Mouse (Mus musculus) cerebellum, postnatal 10 days (tissue): ENCODE results near the gene Nat8f1.
"Not testable (repeated sequence)": the region's sequence is repeated elsewhere in the genome, so short reads cannot be mapped to it uniquely, and the experiment has no call there.

Experiments used
- DNase-seq, 2 experiments: peaks; one replicate each; pipeline ENCODE4 v3.0.0; 2021; ENCODE audit warnings: mixed read lengths in 2 of 2

The Nat8f1 gene

DNA sequence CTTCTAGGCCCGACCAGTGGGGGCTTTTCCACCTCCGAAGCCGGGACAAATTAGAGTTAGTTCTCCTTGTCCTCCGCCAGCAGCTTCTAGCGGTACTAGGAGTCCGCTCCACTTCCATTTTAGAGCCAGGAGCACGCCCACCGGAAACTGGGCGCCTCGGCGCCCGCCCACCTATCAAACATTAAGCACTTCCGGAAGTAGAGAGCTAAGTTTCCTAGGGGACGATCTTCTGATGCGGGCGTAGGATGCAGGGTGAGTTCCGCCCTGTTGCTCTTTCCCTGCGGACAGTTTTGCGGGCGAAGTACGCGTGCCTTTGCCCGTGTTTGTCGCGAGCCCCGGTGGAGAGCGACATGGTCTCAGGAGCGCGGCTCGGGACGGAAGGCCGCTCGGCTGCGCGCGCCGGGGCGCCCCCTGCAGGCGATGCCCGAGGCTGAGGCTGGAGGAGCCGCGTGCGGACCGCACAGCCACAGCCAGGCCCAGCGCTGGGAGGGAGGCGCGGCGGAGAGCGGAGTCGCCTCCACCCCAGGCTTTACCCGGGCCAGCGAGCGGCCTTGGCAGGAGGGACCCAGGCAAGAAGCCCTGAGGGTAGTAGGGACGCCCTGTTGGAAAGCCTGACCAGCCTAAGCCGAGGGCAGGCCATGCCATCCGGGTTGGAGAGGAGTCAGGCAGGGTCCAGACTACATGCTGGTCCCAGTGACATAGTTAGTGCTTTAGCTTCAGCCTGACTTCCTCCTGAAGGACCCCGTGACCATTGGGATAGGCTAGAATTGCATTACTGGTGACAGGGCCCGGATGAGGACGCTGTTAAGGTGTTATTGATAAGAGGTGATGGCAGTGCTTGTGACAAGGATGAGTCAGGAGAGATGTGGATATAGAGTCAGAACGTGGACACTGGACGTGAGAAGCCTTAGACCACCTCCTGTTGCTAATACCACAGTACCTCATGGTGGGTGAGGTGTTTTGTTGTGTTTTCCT, at the start of gene Nat8f1:
Gene Nat8f1 (minus strand): TSS at position 149 of the 975 bp plus-strand sequence.
- peak; percentile 88 to 91 for DNase-seq

DNA sequence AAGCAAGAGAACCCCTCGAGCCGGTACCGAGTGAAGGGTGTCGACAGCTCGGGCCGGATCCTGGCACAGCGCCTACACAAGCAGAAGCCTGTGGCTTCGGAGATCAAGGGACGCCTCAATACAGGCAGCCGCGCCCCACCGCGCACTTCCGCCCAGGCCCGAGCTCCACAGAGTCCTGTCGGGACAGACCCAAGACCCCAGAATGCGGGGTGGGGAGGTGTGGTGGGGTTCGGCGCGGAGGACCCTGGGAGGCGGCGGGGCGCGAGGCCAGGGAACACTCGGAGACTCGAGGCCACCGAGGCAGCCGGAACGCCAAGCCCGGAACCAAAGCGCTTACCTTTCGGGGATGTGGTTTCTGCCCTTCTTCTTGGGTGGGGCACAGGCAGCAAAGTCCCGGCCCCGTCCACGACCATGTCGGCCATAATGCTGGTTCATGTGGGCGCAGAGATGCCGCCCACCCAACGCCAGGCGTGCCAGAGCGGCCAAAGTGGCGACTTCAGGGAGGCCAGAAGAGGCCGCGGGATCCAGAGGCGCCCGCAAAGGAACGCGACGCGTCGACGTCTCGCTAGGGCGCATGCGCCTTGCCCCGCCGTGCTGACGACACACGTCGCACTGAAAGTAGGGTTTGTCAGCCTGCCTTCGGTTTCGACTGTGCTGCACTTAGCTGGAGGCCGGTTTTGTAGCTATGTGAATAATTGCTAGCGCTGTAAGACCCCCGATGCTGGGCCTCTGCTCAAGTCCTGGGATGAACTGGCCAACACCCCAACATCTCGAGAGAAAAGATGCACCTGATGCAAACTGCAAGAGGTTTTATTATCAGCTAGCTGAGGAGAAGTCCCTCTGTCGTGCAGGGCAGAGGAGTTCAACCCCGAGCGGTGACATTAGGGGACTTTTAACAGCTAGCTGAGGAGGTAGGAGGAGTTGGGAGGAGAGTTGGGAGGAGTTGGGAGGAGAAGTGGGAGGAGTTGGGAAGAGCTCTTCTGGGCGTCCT, 45.9 kb upstream of the Nat8f1 start, which contains the start of gene Dusp11:
Gene Dusp11 (minus strand): TSS at position 567 of the 991 bp plus-strand sequence.
- DNase-seq = peak; percentile 96 to 97

DNA sequence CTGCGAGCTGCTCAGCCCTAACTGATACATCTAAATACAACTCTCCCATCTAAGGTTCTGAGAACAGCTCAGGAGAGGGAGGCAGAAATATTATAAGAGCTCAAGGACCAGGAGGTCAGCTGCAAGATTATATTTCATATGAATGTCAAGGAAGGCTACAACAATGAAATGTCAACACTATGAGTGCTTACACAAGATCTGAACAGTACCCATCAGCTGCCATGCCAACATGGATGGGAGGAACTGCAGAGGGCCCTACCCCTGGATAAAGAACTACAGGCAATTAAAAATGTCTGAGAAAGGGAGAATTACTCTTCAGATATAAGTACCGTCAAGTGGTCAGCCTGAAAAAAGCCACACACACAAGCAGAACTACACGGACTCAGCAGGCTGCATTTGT, 42.1 kb upstream of the Nat8f1 start:
- no peak for DNase-seq

DNA sequence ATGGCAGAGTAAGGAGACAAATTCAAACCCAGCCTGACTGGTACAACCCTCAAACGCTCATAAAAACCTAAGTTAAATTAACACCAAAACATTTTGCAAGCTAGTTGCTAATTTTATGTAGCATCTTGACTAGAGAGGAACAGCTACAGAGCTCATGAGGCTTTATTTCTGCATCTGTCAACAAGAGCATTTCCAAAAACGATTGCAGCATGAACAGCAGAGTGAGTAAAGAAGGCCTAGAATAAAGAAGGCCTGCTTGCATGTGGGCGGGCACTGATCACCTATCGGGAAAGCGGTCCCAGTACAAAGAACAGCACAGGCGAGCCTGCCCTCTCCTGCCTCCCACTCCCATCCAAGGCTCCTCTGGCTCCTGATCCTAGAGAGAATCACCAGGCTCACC, 33.1 kb upstream of the Nat8f1 start:
- no peak for DNase-seq

DNA sequence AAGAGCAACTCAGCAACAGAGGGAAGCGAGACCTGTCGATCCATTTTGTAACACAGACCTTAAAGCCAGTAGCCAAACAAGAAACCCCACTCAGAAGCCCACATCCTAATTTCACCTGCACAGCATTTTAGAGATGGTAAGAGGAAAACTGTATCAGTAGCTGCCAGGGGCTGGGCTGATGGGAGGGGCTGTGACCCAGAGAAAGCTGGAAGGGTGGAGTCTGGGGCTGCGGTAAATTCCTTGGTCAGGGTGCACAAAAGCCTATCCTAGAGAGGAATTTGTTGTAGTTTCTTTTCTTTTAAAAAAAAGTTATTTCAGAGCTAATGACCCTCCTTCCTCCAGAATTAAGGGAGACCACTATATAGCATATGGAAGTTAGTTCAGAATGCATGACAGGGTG, 27.0 kb upstream of the Nat8f1 start:
- no peak for DNase-seq

DNA sequence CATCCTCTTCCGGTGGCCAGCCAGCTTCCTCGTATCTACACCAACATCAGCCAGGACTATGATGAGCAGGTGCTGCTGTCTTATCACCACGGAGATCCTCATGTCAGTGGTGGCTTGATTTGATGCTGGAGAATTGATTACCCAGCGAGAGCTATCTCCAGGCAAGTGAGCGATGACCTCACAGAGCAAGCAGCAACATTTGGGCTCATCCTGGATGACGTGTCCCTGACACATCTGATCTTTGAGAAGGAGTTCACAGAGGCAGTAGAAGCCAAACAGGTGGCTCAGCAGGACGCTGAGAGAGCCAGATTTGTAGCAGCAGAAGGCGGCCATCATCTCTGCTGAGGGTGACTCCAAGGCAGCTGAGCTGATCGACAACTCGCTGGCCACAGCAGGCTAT, 23.2 kb upstream of the Nat8f1 start:
- DNase-seq = no peak

DNA sequence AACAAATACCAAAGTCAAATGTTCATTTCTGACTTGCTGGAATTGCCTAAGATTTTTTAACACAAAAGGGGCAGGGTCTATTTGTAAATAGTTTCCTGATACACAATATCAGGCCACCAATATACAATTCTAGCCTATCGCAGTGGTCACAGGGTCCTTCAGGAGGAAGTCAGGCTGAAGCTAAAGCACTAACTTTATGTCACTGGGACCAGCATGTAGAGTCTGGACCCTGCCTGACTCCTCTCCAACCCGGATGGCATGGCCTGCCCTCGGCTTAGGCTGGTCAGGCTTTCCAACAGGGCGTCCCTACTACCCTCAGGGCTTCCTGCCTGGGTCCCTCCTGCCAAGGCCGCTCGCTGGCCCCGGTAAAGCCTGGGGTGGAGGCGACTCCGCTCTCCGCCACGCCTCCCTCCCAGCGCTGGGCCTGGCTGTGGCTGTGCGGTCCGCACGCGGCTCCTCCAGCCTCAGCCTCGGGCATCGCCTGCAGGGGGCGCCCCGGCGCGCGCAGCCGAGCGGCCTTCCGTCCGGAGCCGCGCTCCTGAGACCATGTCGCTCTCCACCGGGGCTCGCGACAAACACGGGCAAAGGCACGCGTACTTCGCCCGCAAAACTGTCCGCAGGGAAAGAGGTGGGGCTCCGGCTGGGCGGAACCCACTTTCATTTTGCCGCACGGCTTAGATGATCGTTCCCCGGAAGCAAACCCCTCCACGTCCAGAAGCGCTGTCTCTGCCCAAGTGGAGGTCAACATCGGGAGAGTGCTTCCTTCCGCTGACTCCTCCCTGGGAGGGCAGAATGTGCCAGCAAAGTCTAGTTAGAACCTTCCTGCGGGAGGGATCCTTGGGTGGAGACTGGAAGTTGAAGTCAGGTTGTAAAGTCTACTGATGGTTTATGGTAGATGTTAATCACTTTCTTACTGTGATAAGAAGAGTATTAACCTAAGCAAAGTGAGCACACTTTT, 21.3 kb upstream of the Nat8f1 start:
- DNase-seq = peak; percentile 87 to 88

DNA sequence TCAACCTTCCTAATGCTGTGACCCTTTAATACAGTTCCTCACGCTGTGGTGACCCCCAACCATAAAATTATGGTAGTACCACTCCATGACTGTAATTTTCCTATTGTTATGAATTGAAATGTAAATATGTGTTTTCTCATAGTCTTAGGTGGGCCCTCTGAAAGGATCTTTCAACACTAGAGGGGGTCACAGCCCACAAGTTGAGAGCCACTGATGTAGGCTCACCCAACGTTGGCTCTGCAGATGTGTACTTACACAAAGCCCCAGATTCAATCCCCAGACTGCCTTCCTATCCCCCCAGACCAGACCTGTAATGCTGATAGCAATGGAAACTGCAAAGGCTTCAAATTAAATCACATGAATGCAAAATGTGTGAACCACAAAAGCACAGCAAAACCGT, 20.2 kb upstream of the Nat8f1 start:
- no peak for DNase-seq

DNA sequence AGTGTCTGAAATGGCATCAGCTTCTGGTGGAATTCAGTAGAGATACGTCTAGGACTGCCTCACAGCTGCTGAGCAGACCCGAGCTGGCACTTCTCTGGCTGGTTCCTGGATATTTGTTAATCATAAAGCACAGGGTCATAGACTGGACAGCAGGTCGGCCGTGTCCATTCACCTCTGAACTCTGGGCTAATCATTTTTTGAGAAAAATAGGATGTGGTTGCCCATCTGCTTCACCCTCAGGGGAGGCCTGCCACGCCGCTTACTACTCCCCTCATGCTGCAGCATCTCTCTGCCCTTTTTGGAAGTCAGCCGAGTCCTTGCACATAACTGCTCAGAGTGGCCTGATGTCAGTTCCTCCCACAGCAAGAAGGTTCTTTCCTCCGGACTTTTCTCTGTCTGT, 18.6 kb upstream of the Nat8f1 start:
- no peak for DNase-seq

DNA sequence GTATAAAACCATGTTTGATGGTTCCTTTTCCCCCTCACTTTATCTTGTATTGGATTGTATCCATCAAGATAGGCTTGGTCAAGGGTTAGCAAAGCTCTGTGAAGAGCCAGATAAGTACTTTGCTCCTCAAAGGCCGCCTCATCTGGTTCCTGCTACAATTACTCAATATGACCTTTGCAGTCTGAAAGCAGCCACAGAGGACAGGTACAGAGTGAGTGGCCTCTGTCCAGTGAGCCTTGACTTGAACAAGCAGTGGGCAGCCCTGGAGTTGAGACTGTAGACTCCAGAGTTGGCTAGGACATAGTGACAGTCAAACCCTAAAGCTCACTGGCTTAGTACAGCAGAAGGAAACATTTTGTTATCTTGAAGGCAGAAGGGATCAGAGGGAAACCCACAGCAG, 13.8 kb upstream of the Nat8f1 start:
- DNase-seq = no peak

DNA sequence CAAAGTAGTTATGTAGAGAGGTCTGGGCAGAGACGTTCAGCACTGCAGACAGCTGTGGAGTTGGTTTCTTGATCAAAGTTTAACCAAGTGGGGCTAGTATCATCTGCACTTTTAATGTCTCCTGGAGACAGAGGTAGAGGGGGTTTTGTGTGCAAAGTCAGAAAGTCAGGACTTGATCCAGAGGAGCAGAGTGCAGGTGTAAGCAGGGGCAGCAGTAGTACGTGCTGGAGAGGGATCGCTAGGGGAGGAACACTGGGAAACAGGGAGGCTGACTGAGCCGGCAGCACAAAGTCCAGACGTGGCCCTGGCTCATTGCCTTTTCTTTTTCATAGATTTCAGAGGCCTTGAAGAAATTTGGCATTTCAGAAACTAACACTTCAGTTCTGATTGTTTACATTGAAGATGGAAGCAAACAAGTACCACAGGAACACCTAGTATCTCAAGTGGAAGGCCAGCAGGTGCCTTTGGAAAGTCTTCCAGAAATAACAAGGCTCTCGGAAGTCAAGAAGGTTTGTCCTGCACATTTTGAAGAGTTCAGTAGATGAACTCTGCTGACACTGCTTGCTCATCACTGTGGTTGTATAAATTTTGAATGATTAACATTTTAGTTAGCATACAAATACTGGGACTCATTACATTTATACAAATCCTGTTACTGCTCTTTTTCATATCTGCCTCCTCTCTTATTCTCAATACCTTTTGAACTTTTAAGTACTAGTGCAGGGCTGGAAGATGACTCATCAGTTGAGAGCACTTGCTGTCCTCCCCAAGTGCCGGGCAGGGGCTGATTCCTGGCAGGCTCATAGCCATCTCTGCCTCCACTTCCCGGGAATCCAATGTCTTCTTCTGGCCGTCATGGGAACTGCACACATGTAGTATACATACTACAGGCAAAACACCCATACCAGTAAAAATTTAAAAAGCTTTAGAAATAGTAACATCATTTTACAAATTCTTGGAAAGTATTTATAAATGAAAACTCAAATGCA, 12.3 kb upstream of the Nat8f1 start:
- no peak for DNase-seq

DNA sequence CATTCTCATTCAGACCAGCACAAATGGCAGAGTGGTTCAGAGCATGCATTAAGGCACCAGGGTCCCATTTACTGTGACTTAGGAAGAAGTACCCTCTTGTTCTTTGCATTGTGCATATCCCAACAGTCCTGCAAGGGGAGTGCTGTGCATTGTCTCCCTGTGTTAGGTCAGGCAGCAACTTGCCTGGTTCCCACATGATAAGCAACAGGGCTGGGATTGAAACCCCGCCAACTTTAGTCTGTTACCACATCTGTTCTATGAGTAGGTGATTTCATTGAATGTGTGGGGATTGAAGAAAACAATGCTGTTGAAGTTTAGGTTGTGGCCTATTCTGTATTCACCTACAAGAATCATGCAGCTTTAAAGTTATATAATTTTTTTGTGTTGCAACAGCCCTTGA, 11.2 kb upstream of the Nat8f1 start:
- DNase-seq = no peak

DNA sequence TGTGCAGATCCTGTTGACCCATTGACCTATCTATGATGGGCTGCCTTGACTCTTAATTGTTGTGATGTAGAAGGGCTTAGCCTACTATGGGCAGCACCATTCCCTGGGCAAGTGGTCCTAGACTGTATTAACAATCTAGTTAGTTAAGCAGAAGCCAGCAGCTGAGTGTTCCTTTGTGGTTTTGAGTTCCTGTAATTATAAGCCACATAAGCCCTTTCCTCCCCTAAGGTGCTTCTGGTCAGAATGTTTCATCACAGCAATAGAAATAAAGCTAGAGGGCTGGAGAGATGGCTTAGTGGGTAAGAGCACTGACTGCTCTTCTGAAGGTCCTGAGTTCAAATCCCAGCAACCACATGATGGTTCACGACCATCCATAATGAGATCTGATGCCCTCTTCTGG, 8.2 kb upstream of the Nat8f1 start:
- DNase-seq = no peak

DNA sequence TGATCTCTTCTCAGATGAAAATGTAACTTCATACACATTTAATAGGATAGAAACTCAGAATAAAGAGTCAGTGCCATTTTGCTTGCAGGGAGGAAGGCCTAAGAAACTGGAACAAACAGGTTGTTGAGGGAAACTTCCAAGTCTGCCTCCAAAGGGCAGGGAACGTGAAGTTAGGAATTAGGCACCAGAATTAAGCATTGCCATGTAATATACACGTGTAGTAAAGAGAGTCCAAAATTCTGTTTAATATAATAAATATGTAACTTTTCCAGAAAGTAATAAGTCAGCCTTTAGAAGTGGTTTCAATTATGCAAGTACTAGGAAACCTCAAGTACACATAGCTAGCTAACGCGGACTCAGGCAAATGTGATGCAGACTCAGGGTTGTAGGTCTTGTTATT, 3.9 kb upstream of the Nat8f1 start:
- no peak for DNase-seq

DNA sequence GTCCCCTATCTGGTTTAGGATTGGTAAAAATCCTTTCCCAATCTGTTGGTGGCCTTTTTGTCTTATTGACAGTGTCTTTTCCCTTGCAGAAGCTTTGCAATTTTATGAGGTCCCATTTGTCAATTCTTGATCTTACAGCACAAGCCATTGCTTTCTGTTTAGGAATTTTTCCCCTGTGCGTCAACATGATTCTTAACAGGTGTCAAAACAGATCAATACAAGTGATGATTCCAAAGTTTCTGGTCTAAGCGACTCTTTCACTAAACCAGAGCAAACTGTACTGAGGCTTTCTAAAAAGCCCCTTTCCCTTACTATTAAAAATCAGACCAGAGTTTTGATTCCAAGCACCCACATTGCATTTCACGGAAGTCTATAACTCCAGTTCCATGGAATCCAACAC, 2.9 kb upstream of the Nat8f1 start:
- DNase-seq = not testable (repeated sequence)

DNA sequence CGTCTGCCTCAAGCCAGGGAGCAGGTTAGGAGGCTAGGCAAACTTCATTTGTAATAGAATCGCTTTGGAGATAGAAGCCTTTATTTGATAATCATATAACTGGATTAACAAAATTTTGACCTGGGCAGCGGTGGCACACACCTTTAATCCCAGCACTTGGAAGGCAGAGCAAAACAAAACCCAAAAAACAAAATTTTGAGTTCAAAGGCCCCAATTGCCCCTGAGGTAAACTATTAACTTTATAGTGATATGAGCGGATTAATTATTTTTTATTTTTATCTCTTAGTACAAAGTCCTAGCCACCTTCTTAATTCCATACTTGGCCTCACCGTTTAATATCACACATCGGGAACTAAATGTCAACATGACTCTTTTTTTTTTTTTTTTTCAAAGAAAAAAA, 1.1 kb upstream of the Nat8f1 start:
- DNase-seq = no peak

DNA sequence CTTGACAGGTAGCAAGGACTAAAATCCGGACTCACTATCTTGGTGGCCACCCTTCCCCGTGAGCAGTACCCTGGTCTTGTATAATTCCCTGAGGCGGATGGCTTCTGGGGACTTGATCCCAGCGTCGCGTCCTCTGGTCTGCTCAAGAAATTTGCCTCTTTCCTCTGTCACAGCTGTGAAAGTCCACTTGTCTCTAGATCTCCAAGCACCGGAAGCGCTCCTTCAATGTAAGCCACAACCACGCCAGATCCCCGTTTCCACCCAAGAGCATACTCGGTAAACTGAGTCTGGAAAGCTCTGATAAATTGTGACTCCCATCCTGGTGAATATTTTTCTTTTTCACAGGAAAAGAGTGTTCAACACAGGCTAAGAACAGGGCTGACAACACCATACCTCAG, 347 bp downstream of the Nat8f1 start:
- peak; percentile 15 to 45 for DNase-seq

DNA sequence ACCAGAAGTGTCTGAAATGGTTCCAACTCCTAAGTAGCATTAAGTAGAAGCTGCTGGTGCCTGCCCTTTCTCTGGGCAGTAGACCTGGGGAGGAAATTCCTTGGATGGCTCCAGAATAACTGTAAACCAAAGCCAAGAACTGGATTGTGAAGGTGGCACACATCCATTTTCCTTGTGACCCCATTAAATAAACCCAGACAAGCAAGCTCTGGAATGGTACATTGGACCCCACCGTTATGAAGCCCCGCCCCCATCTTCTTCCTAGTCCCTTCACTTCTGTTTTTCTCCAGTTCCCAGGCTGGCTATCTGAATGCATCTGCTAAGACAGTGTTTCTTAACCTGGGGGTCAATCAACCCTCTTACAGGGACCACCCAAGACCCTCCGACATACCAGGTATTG, 3.9 kb downstream of the Nat8f1 start, which contains the start of gene Tprkb:
Gene Tprkb (plus strand): TSS at position 279 of the 400 bp plus-strand sequence.
- no peak for DNase-seq

DNA sequence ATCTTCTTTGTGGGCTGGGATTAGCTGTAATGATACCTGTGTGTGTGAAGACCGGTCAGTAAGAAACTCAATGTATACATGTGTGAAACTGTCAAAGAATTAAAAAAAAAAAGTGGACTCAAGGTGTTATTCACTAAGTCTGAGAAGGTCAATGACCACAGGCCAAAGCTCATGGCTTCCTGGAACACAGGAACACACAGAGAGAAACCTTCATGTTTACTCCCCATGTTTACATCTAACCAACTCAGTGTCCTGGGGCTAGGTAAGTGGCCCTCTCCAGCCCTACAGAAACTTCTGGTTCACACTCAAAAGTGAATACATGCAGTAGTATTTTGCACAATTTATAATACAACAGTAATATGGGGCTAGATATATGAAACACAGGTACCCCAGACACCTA, 5.8 kb downstream of the Nat8f1 start:
- DNase-seq = no peak

DNA sequence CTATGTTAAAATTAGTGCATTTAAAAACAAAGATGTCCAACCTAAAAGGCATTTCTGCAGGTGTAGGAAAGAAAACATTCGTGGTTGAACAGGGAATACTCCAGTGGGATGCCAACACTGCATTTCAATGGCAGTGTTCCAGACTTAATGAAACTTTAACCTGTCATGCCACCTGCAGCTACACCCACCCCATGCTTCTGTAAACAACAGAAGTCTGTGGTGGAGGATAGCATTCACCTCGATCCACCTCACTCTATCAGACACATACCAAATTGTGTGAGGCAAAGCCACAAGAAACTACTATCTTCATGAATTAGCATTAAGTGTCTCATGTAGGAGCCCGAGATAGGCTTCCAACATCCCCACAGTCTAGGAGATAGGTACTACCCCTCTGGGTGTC, 7.1 kb downstream of the Nat8f1 start:
- no peak for DNase-seq

DNA sequence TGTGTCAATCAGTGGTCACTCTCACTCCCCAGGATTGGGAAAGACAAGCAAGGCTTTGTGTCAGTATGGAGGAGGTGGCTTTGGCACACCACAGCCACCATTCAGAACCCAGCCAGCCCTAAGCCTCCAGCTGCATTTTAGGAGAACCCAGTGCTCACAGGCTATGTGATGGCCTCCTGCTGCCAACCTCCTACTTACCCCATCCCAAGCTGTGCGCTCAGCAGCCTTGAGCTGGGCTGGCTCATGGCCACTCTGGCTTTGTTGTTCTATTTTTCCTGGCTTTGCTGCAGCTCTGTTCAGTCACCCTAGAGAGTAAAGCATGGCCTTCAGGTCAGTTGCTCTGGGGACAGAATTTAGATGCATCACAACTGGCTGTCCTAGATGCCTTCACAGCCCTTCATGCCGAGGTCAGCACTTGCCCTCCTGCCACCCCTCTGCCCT, 8.6 kb downstream of the Nat8f1 start:
- peak in 1 of 2 experiments; percentile 49 for DNase-seq
